Mouse (Mus musculus): Measurements from ENCODE around the gene Polr1e.

DNA sequence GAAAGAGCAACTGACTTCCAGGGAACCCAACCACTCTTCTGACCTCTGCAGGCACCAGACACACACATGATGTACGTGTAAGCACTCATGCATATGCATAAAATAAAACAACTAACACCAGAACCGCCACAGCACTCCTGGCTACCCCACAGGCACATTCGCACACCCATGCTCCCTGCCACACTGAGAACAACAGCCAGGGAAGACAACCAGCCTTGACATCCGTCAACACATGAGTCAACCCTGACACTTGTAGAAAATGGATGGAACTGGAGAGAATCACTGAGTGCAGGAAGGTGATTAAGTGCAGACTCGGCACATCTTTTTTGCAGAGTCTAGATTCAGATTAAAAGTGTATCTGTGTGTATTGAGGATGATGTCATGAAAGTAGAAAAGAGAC lies 18.2 kb downstream of the Polr1e start:
- TF ChIP-seq CTCF (IDR thresholded peaks at IDR 0.05; ENCODE audit: insufficient read depth, low read length) (no peak), POLR2A (IDR thresholded peaks at IDR 0.05; ENCODE audit: borderline replicate concordance, extremely low read depth, low read depth, low read length) (no peak)
